Mouse (Mus musculus): ENCODE measurements at regions not wholly inside any gene's neighbourhood (a gene's known extent, or its start where the extent isn't known, plus 50 kb on each side); places are given as distances from the start of the nearest gene placed in this dataset.

GRCm38 (mm10) chr4:31203286-31203685, 760.6 kb upstream of the Map3k7 start:
- Histone ChIP-seq H3K9me3 (ENCODE audit: control insufficient read depth) (no peaks in the 10 kb centered on the region), H3K4me3 (ENCODE audit: low read depth, low read length) (no peak overlapping the region), H3K4me1 (replicated peaks; ENCODE audit: control insufficient read depth, insufficient read depth, low read length) (no peaks in the 10 kb centered on the region), H3K4me2 (replicated peaks; ENCODE audit: low read depth) (no peak overlapping the region), H3K36me3 (ENCODE audit: control insufficient read depth, insufficient read depth) (no peaks in the 10 kb centered on the region), H3K27ac (ENCODE audit: low read depth, low read length) (no peak overlapping the region), H3K9ac (ENCODE audit: low read depth, low read length) (no peak overlapping the region), H3K27me3 (replicated peaks; ENCODE audit: control insufficient read depth, insufficient read depth, low read length) (no peaks in the 10 kb centered on the region)
- WGBS: 75% methylated on average over 3 of the region's 3 CpGs
- TF ChIP-seq CTCF (IDR thresholded peaks at IDR 0.05; ENCODE audit: low read depth): no peak
- no peak for ATAC-seq

- no peak overlapping the region for H3K27ac ChIP-seq (ENCODE audit: low read depth, low read length)
- no peak overlapping the region for H3K4me2 ChIP-seq (replicated peaks; ENCODE audit: low read depth)
- no peak for TF ChIP-seq CTCF (IDR thresholded peaks at IDR 0.05; ENCODE audit: low read depth)
- no peak for ATAC-seq
- no peaks in the 10 kb centered on the region for H3K4me1 ChIP-seq (replicated peaks; ENCODE audit: control insufficient read depth, insufficient read depth, low read length)
- H3K4me3 ChIP-seq (ENCODE audit: low read depth, low read length): no peak overlapping the region
- 84% methylated on average over 14 of the region's 14 CpGs for WGBS
- H3K36me3 ChIP-seq (ENCODE audit: control insufficient read depth, insufficient read depth): no peaks in the 10 kb centered on the region
- H3K9me3 ChIP-seq (ENCODE audit: control insufficient read depth): no peaks in the 10 kb centered on the region
- no peak overlapping the region for H3K9ac ChIP-seq (ENCODE audit: low read depth, low read length)
- H3K27me3 ChIP-seq (replicated peaks; ENCODE audit: control insufficient read depth, insufficient read depth, low read length): no peaks in the 10 kb centered on the region
Measured at GRCm38 (mm10) chr4:31205332-31205970, 758.4 kb upstream of the Map3k7 start.

- Histone ChIP-seq H3K4me1 (replicated peaks; ENCODE audit: control insufficient read depth, insufficient read depth, low read length) (no peaks in the 10 kb centered on the region), H3K4me2 (replicated peaks; ENCODE audit: low read depth) (no peak overlapping the region), H3K27me3 (replicated peaks; ENCODE audit: control insufficient read depth, insufficient read depth, low read length) (no peaks in the 10 kb centered on the region), H3K9ac (ENCODE audit: low read depth, low read length) (no peak overlapping the region), H3K27ac (ENCODE audit: low read depth, low read length) (no peak overlapping the region), H3K36me3 (ENCODE audit: control insufficient read depth, insufficient read depth) (no peaks in the 10 kb centered on the region), H3K4me3 (ENCODE audit: low read depth, low read length) (no peak overlapping the region), H3K9me3 (ENCODE audit: control insufficient read depth) (no peaks in the 10 kb centered on the region)
- ATAC-seq: no peak
- 70% methylated on average over 2 of the region's 2 CpGs for WGBS
- TF ChIP-seq CTCF (IDR thresholded peaks at IDR 0.05; ENCODE audit: low read depth): no peak
Measured at GRCm38 (mm10) chr4:31225741-31226140, 738.2 kb upstream of the Map3k7 start.

- Histone ChIP-seq H3K9ac (ENCODE audit: low read depth, low read length) (no peak overlapping the region), H3K4me3 (ENCODE audit: low read depth, low read length) (no peak overlapping the region), H3K27ac (ENCODE audit: low read depth, low read length) (no peak overlapping the region), H3K4me1 (replicated peaks; ENCODE audit: control insufficient read depth, insufficient read depth, low read length) (no peaks in the 10 kb centered on the region), H3K9me3 (ENCODE audit: control insufficient read depth) (no peaks in the 10 kb centered on the region), H3K27me3 (replicated peaks; ENCODE audit: control insufficient read depth, insufficient read depth, low read length) (no peaks in the 10 kb centered on the region), H3K36me3 (ENCODE audit: control insufficient read depth, insufficient read depth) (no peaks in the 10 kb centered on the region), H3K4me2 (replicated peaks; ENCODE audit: low read depth) (no peak overlapping the region)
- WGBS: 27% methylated on average over 3 of the region's 3 CpGs
- ATAC-seq: peak; percentile 60
- no peak for TF ChIP-seq CTCF (IDR thresholded peaks at IDR 0.05; ENCODE audit: low read depth)
Measured at GRCm38 (mm10) chr4:31268825-31269495, 694.9 kb upstream of the Map3k7 start.

- no peaks in the 10 kb centered on the region for H3K36me3 ChIP-seq (ENCODE audit: control insufficient read depth, insufficient read depth)
Measured at GRCm38 (mm10) chr4:31274131-31274530, 689.8 kb upstream of the Map3k7 start.

GRCm38 (mm10) chr4:31290301-31290975, 673.5 kb upstream of the Map3k7 start:
- Histone ChIP-seq H3K4me1 (replicated peaks; ENCODE audit: control insufficient read depth, insufficient read depth, low read length) (no peaks in the 10 kb centered on the region), H3K27me3 (replicated peaks; ENCODE audit: control insufficient read depth, insufficient read depth, low read length) (no peaks in the 10 kb centered on the region), H3K9ac (ENCODE audit: low read depth, low read length) (no peak overlapping the region), H3K9me3 (ENCODE audit: control insufficient read depth) (no peaks in the 10 kb centered on the region), H3K4me3 (ENCODE audit: low read depth, low read length) (no peak overlapping the region), H3K27ac (ENCODE audit: low read depth, low read length) (no peak overlapping the region), H3K36me3 (ENCODE audit: control insufficient read depth, insufficient read depth) (no peaks in the 10 kb centered on the region), H3K4me2 (replicated peaks; ENCODE audit: low read depth) (no peak overlapping the region)
- WGBS: 65% methylated on average over 5 of the region's 5 CpGs
- no peak for TF ChIP-seq CTCF (IDR thresholded peaks at IDR 0.05; ENCODE audit: low read depth)
- no peak for ATAC-seq

More at GRCm38 (mm10) chr4:31274131-31274530, 689.8 kb upstream of the Map3k7 start:
- Histone ChIP-seq H3K4me2 (replicated peaks; ENCODE audit: low read depth) (no peak overlapping the region), H3K27me3 (replicated peaks; ENCODE audit: control insufficient read depth, insufficient read depth, low read length) (no peaks in the 10 kb centered on the region), H3K9ac (ENCODE audit: low read depth, low read length) (no peak overlapping the region), H3K4me3 (ENCODE audit: low read depth, low read length) (no peak overlapping the region), H3K27ac (ENCODE audit: low read depth, low read length) (no peak overlapping the region), H3K9me3 (ENCODE audit: control insufficient read depth) (no peaks in the 10 kb centered on the region), H3K4me1 (replicated peaks; ENCODE audit: control insufficient read depth, insufficient read depth, low read length) (no peaks in the 10 kb centered on the region)
- 83% methylated on average over 1 of the region's 1 CpGs for WGBS
- no peak for TF ChIP-seq CTCF (IDR thresholded peaks at IDR 0.05; ENCODE audit: low read depth)
- no peak for ATAC-seq
